Mouse (Mus musculus): ENCODE data around the gene Tbx20. TPM values are rescaled to one million over a fixed set of nuclear protein-coding genes. Genes with fewer than 3 reads are reported as not detected.
A peak's percentile ranks its signal among the peaks of the same experiment; 100 is the strongest.

The Tbx20 gene
- polyA plus RNA-seq, 1 experiment from 2014 or later: 0.69 TPM

- peak overlapping the region; percentile 23 for H3K4me2 ChIP-seq
- H3K36me3 ChIP-seq: no peaks in the 10 kb centered on the region
- H3K4me3 ChIP-seq (replicated peaks): 0 out of 2 replicates have a peak overlapping the region, but pooled peaks have one; percentile 1
- no peak overlapping the region for H3K27ac ChIP-seq
- H3K27me3 ChIP-seq: peaks cover 99% of the 10 kb centered on the region
- H3K9ac ChIP-seq: no peak overlapping the region
- peaks cover 10% of the 10 kb centered on the region; the same call in 1 of the 2 replicates for H3K4me1 ChIP-seq (replicated peaks)
- no peak for ATAC-seq (ENCODE audit: low read depth)
- WGBS (ENCODE audit: insufficient replicate concordance): 2% methylated on average over 37 of the region's 37 CpGs
- no peak for DNase-seq
- H3K9me3 ChIP-seq (replicated peaks): no peaks in the 10 kb centered on the region
Measured at GRCm38 (mm10) chr9:24777176-24777895, 3.2 kb upstream of the Tbx20 start.

DNA sequence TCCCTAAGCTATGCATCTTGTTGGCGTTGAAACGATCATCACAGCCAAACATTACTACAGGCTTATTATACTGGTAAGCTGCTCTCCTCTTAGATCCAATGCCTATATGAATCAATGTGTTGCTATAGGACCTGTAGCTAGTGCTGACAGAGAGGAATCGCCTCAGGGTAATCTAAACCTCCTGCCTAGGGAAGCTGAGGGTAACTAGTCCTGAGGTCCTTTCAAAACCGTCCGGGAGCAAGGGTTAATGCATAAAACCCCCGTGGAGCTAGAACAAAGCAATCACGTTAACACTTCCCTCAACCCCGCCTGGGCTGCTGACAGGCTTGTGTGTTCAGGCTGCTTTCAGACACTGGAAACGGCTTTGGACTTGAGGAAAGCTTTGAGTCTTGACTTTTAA lies 2.4 kb upstream of the Tbx20 start:
- ATAC-seq (ENCODE audit: low read depth) (no peak), DNase-seq (no peak)
- peaks cover 10% of the 10 kb centered on the region; the same call in 1 of the 2 replicates for H3K4me1 ChIP-seq (replicated peaks)
- H3K4me2 ChIP-seq: no peak overlapping the region
- H3K36me3 ChIP-seq: no peaks in the 10 kb centered on the region
- H3K4me3 ChIP-seq (replicated peaks): no peak overlapping the region
- 7% methylated on average over 9 of the region's 9 CpGs for WGBS (ENCODE audit: insufficient replicate concordance)
- no peaks in the 10 kb centered on the region for H3K9me3 ChIP-seq (replicated peaks)
- no peak overlapping the region for H3K27ac ChIP-seq
- H3K9ac ChIP-seq: no peak overlapping the region
- peaks cover 99% of the 10 kb centered on the region for H3K27me3 ChIP-seq

DNA sequence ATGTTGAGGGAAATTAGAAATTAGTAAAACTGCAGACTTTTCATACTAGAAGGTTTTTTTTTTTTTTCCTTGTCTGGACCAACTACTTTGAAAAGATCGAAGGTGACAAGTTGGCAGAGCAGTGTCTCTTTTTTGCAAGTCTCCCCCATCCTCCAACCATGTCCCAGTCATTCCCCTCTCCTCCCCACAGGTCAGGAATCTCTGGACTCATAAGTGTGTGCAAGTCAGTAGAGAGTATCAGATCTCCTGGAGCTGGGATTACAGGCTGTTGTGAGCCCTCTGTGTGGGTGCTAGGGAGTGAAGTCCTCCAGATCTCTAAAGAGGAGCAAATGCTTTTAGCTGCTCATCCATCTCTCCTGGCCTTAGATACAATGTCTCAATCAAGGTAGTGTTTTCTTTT lies 1.5 kb upstream of the Tbx20 start:
- H3K9ac ChIP-seq: no peak overlapping the region
- no peak overlapping the region for H3K27ac ChIP-seq
- no peaks in the 10 kb centered on the region for H3K36me3 ChIP-seq
- DNase-seq (no peak), ATAC-seq (ENCODE audit: low read depth) (no peak)
- WGBS (ENCODE audit: insufficient replicate concordance): 5% methylated on average over 1 of the region's 1 CpGs
- no peaks in the 10 kb centered on the region for H3K9me3 ChIP-seq (replicated peaks)
- H3K4me1 ChIP-seq (replicated peaks): peaks cover 10% of the 10 kb centered on the region; the same call in 1 of the 2 replicates
- no peak overlapping the region for H3K4me3 ChIP-seq (replicated peaks)
- peaks cover 99% of the 10 kb centered on the region for H3K27me3 ChIP-seq
- no peak overlapping the region for H3K4me2 ChIP-seq

GRCm38 (mm10) chr9:24775001-24775400 lies 898 bp upstream of the Tbx20 start:
- DNase-seq: no peak

DNA sequence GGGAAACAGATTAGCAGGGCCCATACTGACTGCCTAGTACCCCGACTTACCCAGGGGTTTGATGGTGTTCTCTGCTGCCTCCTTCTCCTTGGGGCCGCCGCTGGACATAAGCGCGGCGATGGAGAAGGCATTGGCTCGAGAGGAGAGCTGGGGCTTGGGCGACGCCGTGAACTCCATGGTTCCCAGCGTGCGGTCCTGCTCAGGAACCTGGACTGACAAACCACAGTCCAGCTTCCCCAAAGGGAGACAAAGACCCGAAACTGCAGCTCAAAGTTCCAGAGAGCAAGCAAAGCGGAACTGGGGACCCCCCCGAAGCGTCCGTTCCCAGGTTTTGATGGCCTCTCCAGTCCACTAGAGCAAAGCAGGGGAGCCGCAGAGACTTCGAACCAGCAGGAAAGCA lies 434 bp downstream of the Tbx20 start:
- 2% methylated on average over 19 of the region's 19 CpGs for WGBS (ENCODE audit: insufficient replicate concordance)
- H3K36me3 ChIP-seq: no peaks in the 10 kb centered on the region
- H3K27me3 ChIP-seq: peaks cover 95% of the 10 kb centered on the region
- DNase-seq (no peak), ATAC-seq (ENCODE audit: low read depth) (no peak)
- H3K9ac ChIP-seq: peak overlapping the region; percentile 41; the same call in 1 of the 2 replicates
- H3K27ac ChIP-seq: no peak overlapping the region
- peak overlapping the region; percentile 43 for H3K4me3 ChIP-seq (replicated peaks)
- peaks cover 10% of the 10 kb centered on the region; the same call in 1 of the 2 replicates for H3K4me1 ChIP-seq (replicated peaks)
- H3K4me2 ChIP-seq: peak overlapping the region; percentile 38
- no peaks in the 10 kb centered on the region for H3K9me3 ChIP-seq (replicated peaks)

More at GRCm38 (mm10) chr9:24775001-24775400, 898 bp upstream of the Tbx20 start:
- no peaks in the 10 kb centered on the region for H3K9me3 ChIP-seq (replicated peaks)
- no peak overlapping the region for H3K9ac ChIP-seq
- peaks cover 99% of the 10 kb centered on the region for H3K27me3 ChIP-seq
- peaks cover 10% of the 10 kb centered on the region; the same call in 1 of the 2 replicates for H3K4me1 ChIP-seq (replicated peaks)
- no peak overlapping the region for H3K4me3 ChIP-seq (replicated peaks)
- H3K4me2 ChIP-seq: no peak overlapping the region; the same call in 1 of the 2 replicates
- H3K27ac ChIP-seq: no peak overlapping the region
- no peaks in the 10 kb centered on the region for H3K36me3 ChIP-seq
- WGBS (ENCODE audit: insufficient replicate concordance): 2% methylated on average over 9 of the region's 9 CpGs
- no peak for ATAC-seq (ENCODE audit: low read depth)

DNA sequence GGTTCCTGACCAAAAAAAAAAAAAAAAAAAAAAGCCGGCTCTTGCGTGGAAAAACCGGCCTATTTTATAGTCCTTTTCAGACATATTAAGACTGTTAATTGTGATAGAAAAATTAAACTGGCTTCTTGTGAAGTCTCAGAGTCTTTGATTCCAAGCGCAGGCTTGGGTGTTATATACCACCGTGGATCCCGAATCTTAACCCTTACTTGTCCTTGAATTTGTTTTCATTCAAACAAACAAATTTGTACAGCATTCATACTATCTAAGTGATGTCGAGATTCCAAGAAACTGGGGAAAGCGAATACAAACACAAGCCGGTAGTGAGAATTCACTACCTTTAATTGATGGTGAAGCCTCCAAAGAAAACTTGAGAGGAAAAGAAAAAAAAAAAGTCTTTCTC lies 932 bp downstream of the Tbx20 start:
- Histone ChIP-seq H3K9me3 (replicated peaks) (no peaks in the 10 kb centered on the region), H3K4me1 (replicated peaks) (peaks cover 10% of the 10 kb centered on the region; the same call in 1 of the 2 replicates), H3K27ac (no peak overlapping the region), H3K36me3 (no peaks in the 10 kb centered on the region), H3K9ac (no peak overlapping the region), H3K4me3 (replicated peaks) (peak overlapping the region; percentile 43), H3K4me2 (peak overlapping the region; percentile 38; the same call in 1 of the 2 replicates), H3K27me3 (peaks cover 95% of the 10 kb centered on the region)
- ATAC-seq (ENCODE audit: low read depth) (no peak), DNase-seq (no peak)
- WGBS (ENCODE audit: insufficient replicate concordance): 7% methylated on average over 9 of the region's 9 CpGs

DNA sequence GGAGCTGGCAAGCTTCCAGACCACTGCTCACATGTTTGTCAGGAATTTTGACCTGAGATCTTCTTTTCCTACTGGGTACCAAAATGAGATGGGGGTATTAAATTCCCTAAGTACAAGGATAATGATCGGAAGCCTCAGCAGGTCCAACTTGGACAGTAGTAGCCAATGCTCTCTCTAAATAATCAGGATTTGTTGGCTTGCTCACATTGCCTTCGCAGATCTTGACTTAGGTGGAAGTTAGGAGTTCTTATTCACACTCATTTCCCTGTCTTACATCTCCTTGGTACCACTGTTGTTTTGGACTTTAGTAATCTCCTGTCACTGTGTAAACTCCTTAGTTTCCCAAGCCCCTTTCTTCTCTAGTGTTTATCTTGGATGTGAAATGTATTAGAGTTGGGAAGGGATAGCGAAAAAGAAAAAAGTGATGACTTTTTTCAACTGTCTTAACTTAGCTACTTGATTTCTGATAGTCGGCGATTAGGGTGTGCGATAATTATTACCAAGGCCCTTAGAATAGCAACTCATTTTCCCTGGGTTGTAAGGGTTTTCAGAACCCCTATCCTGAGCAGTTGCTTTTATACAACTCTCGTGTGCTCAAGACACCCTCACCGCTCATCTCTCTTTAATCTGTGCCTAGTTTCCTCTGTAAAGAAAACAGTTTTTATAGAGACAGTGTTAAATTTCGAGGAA lies 1.5 kb downstream of the Tbx20 start:
- no peak for ATAC-seq (ENCODE audit: low read depth)
- Histone ChIP-seq H3K27me3 (peaks cover 93% of the 10 kb centered on the region), H3K27ac (no peak overlapping the region), H3K36me3 (no peaks in the 10 kb centered on the region), H3K9me3 (replicated peaks) (no peaks in the 10 kb centered on the region), H3K4me3 (replicated peaks) (peak overlapping the region; percentile 43), H3K4me2 (no peak overlapping the region), H3K4me1 (replicated peaks) (peaks cover 10% of the 10 kb centered on the region; the same call in 1 of the 2 replicates), H3K9ac (no peak overlapping the region)
- 24% methylated on average over 9 of the region's 9 CpGs for WGBS (ENCODE audit: insufficient replicate concordance)
- no peak for DNase-seq

GRCm38 (mm10) chr9:24771713-24772112 lies 2.4 kb downstream of the Tbx20 start:
- no peak overlapping the region for H3K4me2 ChIP-seq
- peak overlapping the region; percentile 1; the same call in 1 of the 2 replicates for H3K9ac ChIP-seq
- H3K27ac ChIP-seq: no peak overlapping the region
- DNase-seq: no peak
- WGBS (ENCODE audit: insufficient replicate concordance): 32% methylated on average over 4 of the region's 4 CpGs
- H3K36me3 ChIP-seq: no peaks in the 10 kb centered on the region
- H3K9me3 ChIP-seq (replicated peaks): no peaks in the 10 kb centered on the region
- H3K4me1 ChIP-seq (replicated peaks): peaks cover 10% of the 10 kb centered on the region; the same call in 1 of the 2 replicates
- ATAC-seq (ENCODE audit: low read depth): no peak
- peaks cover 84% of the 10 kb centered on the region for H3K27me3 ChIP-seq
- peak overlapping the region; percentile 43 for H3K4me3 ChIP-seq (replicated peaks)

GRCm38 (mm10) chr9:24770941-24771405 lies 3.1 kb downstream of the Tbx20 start:
- no peak for ATAC-seq (ENCODE audit: low read depth)
- Histone ChIP-seq H3K9me3 (replicated peaks) (no peaks in the 10 kb centered on the region), H3K4me2 (peak overlapping the region; percentile 48), H3K27me3 (peaks cover 77% of the 10 kb centered on the region), H3K4me3 (replicated peaks) (peak overlapping the region; percentile 43), H3K4me1 (replicated peaks) (peaks cover 10% of the 10 kb centered on the region; the same call in 1 of the 2 replicates), H3K36me3 (no peaks in the 10 kb centered on the region), H3K27ac (no peak overlapping the region), H3K9ac (no peak overlapping the region)
- 6% methylated on average over 8 of the region's 8 CpGs for WGBS (ENCODE audit: insufficient replicate concordance)
- no peak for DNase-seq

DNA sequence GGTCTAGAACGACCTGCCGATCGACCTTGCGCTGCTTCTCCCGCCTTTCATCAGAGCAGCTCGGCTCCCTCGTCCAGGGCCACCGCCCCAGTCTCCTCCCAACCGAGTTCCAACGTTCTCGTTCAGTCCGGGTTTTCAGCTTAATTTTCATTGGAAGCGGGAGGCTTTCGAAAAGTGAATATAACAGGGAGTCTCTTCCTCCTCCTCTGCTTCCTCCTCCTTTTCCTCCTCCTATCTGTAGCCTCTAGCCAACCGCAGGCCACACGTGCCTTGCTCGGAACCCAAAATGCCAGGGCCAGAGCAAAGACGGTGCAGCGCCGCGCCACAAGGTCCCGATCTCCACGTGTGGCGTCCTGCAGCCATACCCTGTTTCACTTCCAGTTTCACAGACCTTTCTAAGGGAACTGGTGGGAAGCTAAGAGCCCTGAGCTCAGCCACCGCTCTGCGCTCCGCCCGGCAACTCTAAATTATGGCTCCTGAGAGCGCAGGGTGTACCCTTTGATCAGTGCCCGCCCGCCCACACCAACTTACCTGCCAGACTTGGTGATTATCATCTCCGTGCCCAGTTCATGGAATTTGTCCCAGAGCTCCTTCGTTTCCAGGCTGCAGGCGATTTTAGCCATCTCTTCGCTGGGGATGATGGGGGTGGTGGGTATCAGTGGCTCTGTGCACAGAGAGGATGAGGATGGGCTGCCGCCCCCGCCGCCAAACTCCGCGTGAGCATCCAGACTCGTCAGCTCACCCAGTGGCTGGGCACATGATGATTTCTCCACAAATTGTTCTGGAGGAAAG lies 3.8 kb downstream of the Tbx20 start:
- no peak for ATAC-seq (ENCODE audit: low read depth)
- H3K9ac ChIP-seq: no peak overlapping the region

DNA sequence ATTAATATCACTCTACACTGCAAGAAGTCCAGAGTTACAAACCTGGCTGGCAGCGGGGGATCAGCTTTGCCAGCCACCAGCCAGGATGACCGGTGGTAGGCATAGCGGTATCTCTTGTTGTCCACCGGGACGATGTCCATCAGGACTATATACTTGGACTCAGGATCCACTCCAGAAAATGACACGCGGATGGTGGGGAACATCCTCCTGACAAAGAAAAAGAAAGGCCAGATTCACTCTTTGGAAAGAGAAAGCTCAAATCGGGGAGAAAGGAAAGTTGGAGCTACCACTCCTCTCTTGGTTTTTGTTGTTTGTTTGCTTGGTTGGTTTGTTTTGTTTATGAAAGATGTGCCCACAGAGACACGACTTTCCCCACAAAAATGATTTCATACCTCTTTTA lies 4.5 kb downstream of the Tbx20 start:
- Histone ChIP-seq H3K4me3 (replicated peaks) (no peak overlapping the region), H3K27ac (no peak overlapping the region), H3K9me3 (replicated peaks) (no peaks in the 10 kb centered on the region), H3K9ac (no peak overlapping the region), H3K36me3 (no peaks in the 10 kb centered on the region), H3K27me3 (peaks cover 64% of the 10 kb centered on the region), H3K4me2 (peak overlapping the region; percentile 48), H3K4me1 (replicated peaks) (peaks cover 10% of the 10 kb centered on the region; the same call in 1 of the 2 replicates)
- ATAC-seq (ENCODE audit: low read depth) (no peak), DNase-seq (no peak)
- 47% methylated on average over 9 of the region's 9 CpGs for WGBS (ENCODE audit: insufficient replicate concordance)

More for the DNA sequence above, 3.8 kb downstream of the Tbx20 start:
- Histone ChIP-seq H3K27ac (no peak overlapping the region), H3K4me2 (peak overlapping the region; percentile 48), H3K36me3 (no peaks in the 10 kb centered on the region), H3K9me3 (replicated peaks) (no peaks in the 10 kb centered on the region), H3K4me3 (replicated peaks) (peak overlapping the region; percentile 37), H3K4me1 (replicated peaks) (peaks cover 10% of the 10 kb centered on the region; the same call in 1 of the 2 replicates), H3K27me3 (peaks cover 72% of the 10 kb centered on the region)
- 2% methylated on average over 41 of the region's 41 CpGs for WGBS (ENCODE audit: insufficient replicate concordance)
- DNase-seq: no peak
